Mouse (Mus musculus) intestine, embryonic 16.5 days (tissue): ENCODE results near the gene Zpr1. TPM values are rescaled to one million over a fixed set of nuclear protein-coding genes. Genes with fewer than 3 reads are reported as not detected.
A peak's percentile ranks its signal among the peaks of the same experiment; 100 is the strongest.

Experiments used
- ATAC-seq: fragments of 200-750 bp; cut with Nextera tagmentation; 2 replicates; pipeline ENCODE4 v1.8.0; 2017; ENCODE audit warnings: moderate TSS enrichment, moderate library complexity
- H3K27ac ChIP-seq: fragments of 300-500 bp; sonication (generic); 2 replicates; pipeline ENCODE4 v1.5.1; 2014; ENCODE audit warnings: mild to moderate bottlenecking, low read length
- H3K27me3 ChIP-seq: fragments of 300-500 bp; sonication (generic); replicated peaks from 2 replicates; pipeline ENCODE4 v1.6.1; 2014; ENCODE audit warnings: low read length, control low read depth, mixed read lengths; ENCODE audit not compliant: control insufficient read depth, insufficient read depth
- H3K36me3 ChIP-seq: fragments of 300-500 bp; sonication (generic); 2 replicates; pipeline ENCODE4 v1.6.1; 2014; ENCODE audit warnings: low read length, control low read depth; ENCODE audit not compliant: control insufficient read depth, insufficient read depth
- H3K4me1 ChIP-seq: fragments of 300-500 bp; sonication (generic); 2 replicates; pipeline ENCODE4 v1.6.1; 2014; ENCODE audit warnings: low read length, control low read depth, mixed read lengths; ENCODE audit not compliant: control insufficient read depth, insufficient read depth
- H3K4me2 ChIP-seq: fragments of 300-500 bp; sonication (generic); 2 replicates; pipeline ENCODE4 v1.6.1; 2014; ENCODE audit warnings: low read depth, low read length, control low read depth
- H3K4me3 ChIP-seq: fragments of 300-500 bp; sonication (generic); 2 replicates; pipeline ENCODE4 v1.5.1; 2014; ENCODE audit warnings: mild to moderate bottlenecking, low read length
- H3K9ac ChIP-seq: fragments of 300-500 bp; sonication (generic); 2 replicates; pipeline ENCODE4 v1.6.1; 2014; ENCODE audit warnings: low read depth, low read length
- H3K9me3 ChIP-seq: fragments of 300-500 bp; sonication (generic); 2 replicates; pipeline ENCODE4 v1.6.1; 2016; ENCODE audit warnings: low read length, control low read depth; ENCODE audit not compliant: control insufficient read depth
- WGBS: fragments of 180-500 bp; shearing (Covaris S2); extraction: QIAGEN DNeasy Blood & Tissue Kit; methylation state at CpG from one replicate; pipeline ENCODE4 v1.1.7; 2014; 5-methylcytosine and 5-hydroxymethylcytosine counted together
- polyA plus RNA-seq: library from polyadenylated mRNA; unstranded; fragments of >200 nt; fragmentation: Nextera tagmentation; extraction: Ambion mirVana; gene quantifications from 2 replicates; pipeline ENCODE4 v1.2.1, GENCODE M21; 2015

Gene Zpr1
- polyA plus RNA-seq, 1 experiment from 2014 or later: 50.0 TPM

GRCm38 (mm10) chr9:46329801-46330585 is 57.1 kb downstream of the Zpr1 start:
- Histone ChIP-seq H3K9me3 (no peaks in the 10 kb centered on the region), H3K36me3 (no peaks in the 10 kb centered on the region), H3K27me3 (no peaks in the 10 kb centered on the region), H3K27ac (no peak overlapping the region), H3K4me1 (peaks cover 8% of the 10 kb centered on the region; the same call in 1 of the 2 replicates), H3K9ac (no peak overlapping the region), H3K4me2 (no peak overlapping the region), H3K4me3 (no peak overlapping the region)
- WGBS: 35% methylated on average over 24 of the region's 24 CpGs
- ATAC-seq: 0 out of 2 replicates have a peak, but pooled peaks have one; percentile 23

- 61% methylated on average over 6 of the region's 6 CpGs for WGBS
- no peak overlapping the region for H3K27ac ChIP-seq
- no peak for ATAC-seq
- no peak overlapping the region for H3K4me3 ChIP-seq
- peaks cover 8% of the 10 kb centered on the region; the same call in 1 of the 2 replicates for H3K4me1 ChIP-seq
- H3K36me3 ChIP-seq: no peaks in the 10 kb centered on the region
- H3K9me3 ChIP-seq: no peaks in the 10 kb centered on the region
- no peak overlapping the region for H3K4me2 ChIP-seq
- no peaks in the 10 kb centered on the region for H3K27me3 ChIP-seq
- no peak overlapping the region for H3K9ac ChIP-seq
These were observed 57.7 kb downstream of the Zpr1 start for GRCm38 (mm10) chr9:46330586-46330895.

DNA sequence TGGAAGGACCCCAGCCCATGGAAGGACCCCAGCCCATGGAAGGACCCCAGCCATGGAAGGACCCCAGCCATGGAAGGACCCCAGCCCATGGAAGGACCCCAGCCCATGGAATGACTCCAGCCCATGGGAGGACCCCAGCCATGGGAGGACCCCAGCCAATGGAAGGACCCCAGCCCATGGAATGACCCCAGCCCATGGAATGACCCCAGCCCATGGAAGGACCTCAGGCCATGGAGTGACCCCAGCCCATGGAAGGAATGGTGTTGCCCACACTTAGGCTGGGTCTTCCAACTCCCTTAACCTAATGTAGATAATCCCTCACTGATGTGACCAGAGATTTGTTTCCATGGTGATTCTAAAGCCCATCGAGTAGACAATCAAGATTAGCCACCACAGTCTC is 58.4 kb downstream of the Zpr1 start:
- ATAC-seq: no peak
- Histone ChIP-seq H3K4me1 (peaks cover 8% of the 10 kb centered on the region; the same call in 1 of the 2 replicates), H3K4me2 (no peak overlapping the region), H3K4me3 (no peak overlapping the region), H3K27ac (no peak overlapping the region), H3K36me3 (no peaks in the 10 kb centered on the region), H3K9ac (no peak overlapping the region), H3K27me3 (no peaks in the 10 kb centered on the region), H3K9me3 (no peaks in the 10 kb centered on the region)
- WGBS: 92% methylated on average over 1 of the region's 1 CpGs

Other genes with a start within 250 kb of the Zpr1 start
- gene Apoa1, start 44.5 kb upstream of the Zpr1 start, polyA plus RNA-seq: 3,214 and 4,275 TPM in 2 replicates
- 590 and 929 TPM in 2 replicates for gene Apoc3, start 37.4 kb upstream of the Zpr1 start, polyA plus RNA-seq
- 1,729 and 3,070 TPM in 2 replicates for gene Apoa4, start 32.4 kb upstream of the Zpr1 start, polyA plus RNA-seq
- 0.33 and 0.35 TPM in 2 replicates for gene Apoa5, start 4.4 kb upstream of the Zpr1 start, polyA plus RNA-seq
- 17.0 and 19.4 TPM in 2 replicates for gene Bud13, start 9.9 kb downstream of the Zpr1 start, polyA plus RNA-seq
- gene 4931429L15Rik, start 46.9 kb downstream of the Zpr1 start, polyA plus RNA-seq: 0.11 TPM in 1 of 2 replicates, not detected in the other